Comparison of ENCODE assay signal across 13 mouse cellular contexts in genomic region chr12:111441523-111441922, GRCm38 (mm10). TPM values are rescaled to one million over a fixed set of nuclear protein-coding genes. Genes with fewer than 3 reads are reported as not detected.
DNase-seq lines count a peak whose midpoint lies in the region; ATAC-seq and TF ChIP-seq lines count a peak whose summit lies in the region.
"Had no signal": no experiment of that assay in that cellular context is flagged by ENCODE, and none has a peak within 500 bp of the region (broad histone marks: within the 10 kb centered on the region; RNA-seq: fewer than 3 reads in every experiment).

No protein-coding gene starts in this region.

- H3K4me3 ChIP-seq in kidney, embryonic 14.5 days (ENCODE audit: low read length) = no peak overlapping the region
- H3K4me3 ChIP-seq in spleen, adult 2 months (ENCODE audit: extremely low read depth, insufficient read depth, insufficient read length) = no peak overlapping the region
- no peak overlapping the region for H3K4me3 ChIP-seq in midbrain, embryonic 15.5 days

- H3K4me2 ChIP-seq in kidney, embryonic 14.5 days (replicated peaks; ENCODE audit: low read depth, low read length) = peak overlapping the region; percentile 88; the same call in 1 of the 2 replicates
- H3K4me2 ChIP-seq in midbrain, embryonic 15.5 days = no peak overlapping the region

- peaks cover 22% of the 10 kb centered on the region; the same call in 1 of the 2 replicates for H3K4me1 ChIP-seq in kidney, embryonic 14.5 days (ENCODE audit: control insufficient read depth, insufficient read depth, low read length)
- no peaks in the 10 kb centered on the region for H3K4me1 ChIP-seq in spleen, adult 2 months (ENCODE audit: control insufficient read depth, insufficient read depth, insufficient read length)
- peaks cover 18% of the 10 kb centered on the region for H3K4me1 ChIP-seq in midbrain, embryonic 15.5 days

- peaks cover 56% of the 10 kb centered on the region for H3K27me3 ChIP-seq in kidney, embryonic 14.5 days (ENCODE audit: control insufficient read depth, insufficient read depth, low read length)
- peaks cover 1% of the 10 kb centered on the region; the same call in 1 of the 2 replicates for H3K27me3 ChIP-seq in spleen, adult 2 months (ENCODE audit: control insufficient read depth, insufficient read depth, low read length)
- H3K27me3 ChIP-seq in midbrain, embryonic 15.5 days (replicated peaks) = peaks cover 52% of the 10 kb centered on the region

- no peak for DNase-seq in kidney, postnatal 14 days
- DNase-seq in spleen, adult 2 months (ENCODE audit: low read depth in 1 of 2, low spot score in 2 of 2) = no peak
- DNase-seq in spleen, postnatal 4 days (ENCODE audit: low spot score in 2 of 2) = no peak
- no peak for DNase-seq in adipocyte (ENCODE audit: low spot score)

- TF ChIP-seq POLR2A in spleen, adult 2 months (IDR thresholded peaks at IDR 0.05; ENCODE audit: low read depth, low read length) = no peak

- ATAC-seq in kidney, embryonic 14.5 days (ENCODE audit: low FRiP score, low TSS enrichment) = no peak
- ATAC-seq in granulocyte monocyte progenitor cell, adult 5-6 weeks (replicated peaks; ENCODE audit: poor library complexity, severe bottlenecking) = 0 out of 2 replicates have a peak, but pooled peaks have one; percentile 4
- ATAC-seq in midbrain, embryonic 15.5 days (replicated peaks) = no peak
- ATAC-seq: activated CD4-positive, CD25-positive, alpha-beta regulatory T cell, adult 4 months had no signal

- H3K9ac ChIP-seq in kidney, embryonic 14.5 days (ENCODE audit: low read depth, low read length) = no peak overlapping the region
- no peak overlapping the region for H3K9ac ChIP-seq in midbrain, embryonic 15.5 days
- H3K9ac ChIP-seq: hindbrain, embryonic 15.5 days; stomach, embryonic 15.5 days had no signal

- no peaks in the 10 kb centered on the region for H3K9me3 ChIP-seq in kidney, embryonic 14.5 days (ENCODE audit: control insufficient read depth, low read length)
- H3K9me3 ChIP-seq in midbrain, embryonic 15.5 days = no peaks in the 10 kb centered on the region
- H3K9me3 ChIP-seq: hindbrain, embryonic 15.5 days; stomach, embryonic 15.5 days had no signal

- TF ChIP-seq CTCF in spleen, adult 2 months (IDR thresholded peaks at IDR 0.05; ENCODE audit: extremely low read depth, insufficient read depth, insufficient read length, insufficient replicate concordance) = no peak

- H3K36me3 ChIP-seq in kidney, embryonic 14.5 days (ENCODE audit: control insufficient read depth, insufficient read depth, low read length) = no peaks in the 10 kb centered on the region
- H3K36me3 ChIP-seq in spleen, adult 2 months (ENCODE audit: control insufficient read depth, insufficient read depth, low read length) = no peaks in the 10 kb centered on the region
- no peaks in the 10 kb centered on the region for H3K36me3 ChIP-seq in midbrain, embryonic 15.5 days (replicated peaks)
- H3K36me3 ChIP-seq: hindbrain, embryonic 15.5 days; stomach, embryonic 15.5 days had no signal

- WGBS in kidney, embryonic 14.5 days = 66% methylated on average over 3 of the region's 3 CpGs
- WGBS in spleen, adult 2 months = 71% methylated on average over 3 of the region's 3 CpGs
- WGBS in midbrain, embryonic 15.5 days = 64% methylated on average over 3 of the region's 3 CpGs

- H3K27ac ChIP-seq in kidney, embryonic 14.5 days (ENCODE audit: low read depth, low read length) = no peak overlapping the region
- peak overlapping the region; percentile 6; the same call in 1 of the 2 replicates for H3K27ac ChIP-seq in spleen, adult 2 months (ENCODE audit: insufficient read depth, low read length)
- H3K27ac ChIP-seq in midbrain, embryonic 15.5 days = no peak overlapping the region
- H3K27ac ChIP-seq: hindbrain, embryonic 15.5 days; stomach, embryonic 15.5 days had no signal

RNA-seq across cellular contexts. Expression of gene Tnfaip2, which starts 0.7 kb away (rescaled TPM):
- 16.5 and 18.8 TPM in 2 replicates for polyA plus RNA-seq in kidney, embryonic 14.5 days (2014; fragmentation: Nextera tagmentation; extraction: Ambion mirVana)
- 46.4 and 51.9 TPM in 2 replicates for polyA plus RNA-seq in spleen, adult 2 months (2012; rRNA removed)
- 28.6 and 30.4 TPM in 2 replicates for total RNA-seq in granulocyte monocyte progenitor cell, adult 5-6 weeks (2014; fragmentation: Nextera tagmentation)
- total RNA-seq in granulocyte monocyte progenitor cell, adult 5-6 weeks (2017) = 27.4 and 56.1 TPM in 2 replicates
- polyA plus RNA-seq in midbrain, embryonic 15.5 days (2015; fragmentation: Nextera tagmentation; extraction: Ambion mirVana) = 0.38 and 1.3 TPM in 2 replicates
- polyA plus RNA-seq: activated CD4-positive, CD25-positive, alpha-beta regulatory T cell, adult 4 months had no signal

RNA-seq across cellular contexts. Expression of gene Exoc3l4, which starts 24.7 kb away (rescaled TPM):
- polyA plus RNA-seq in kidney, embryonic 14.5 days (2014; fragmentation: Nextera tagmentation; extraction: Ambion mirVana) = 10.8 and 10.9 TPM in 2 replicates
- polyA plus RNA-seq in spleen, adult 2 months (2012; rRNA removed) = 36.2 and 50.4 TPM in 2 replicates
- total RNA-seq in granulocyte monocyte progenitor cell, adult 5-6 weeks (2014; fragmentation: Nextera tagmentation) = not detected in 2 replicates
- total RNA-seq in granulocyte monocyte progenitor cell, adult 5-6 weeks (2017) = 0.26 TPM in 1 of 2 replicates, not detected in the other
- 1.9 and 2.8 TPM in 2 replicates for polyA plus RNA-seq in midbrain, embryonic 15.5 days (2015; fragmentation: Nextera tagmentation; extraction: Ambion mirVana)
- polyA plus RNA-seq: activated CD4-positive, CD25-positive, alpha-beta regulatory T cell, adult 4 months had no signal

RNA-seq across cellular contexts. Expression of gene Lbhd2, which starts 34.9 kb away (rescaled TPM):
- 5.8 and 9.9 TPM in 2 replicates for polyA plus RNA-seq in kidney, embryonic 14.5 days (2014; fragmentation: Nextera tagmentation; extraction: Ambion mirVana)
- polyA plus RNA-seq in spleen, adult 2 months (2012; rRNA removed) = 2.0 and 3.5 TPM in 2 replicates
- not detected in 2 replicates for total RNA-seq in granulocyte monocyte progenitor cell, adult 5-6 weeks (2014; fragmentation: Nextera tagmentation)
- total RNA-seq in granulocyte monocyte progenitor cell, adult 5-6 weeks (2017) = not detected in 2 replicates
- 3.2 and 3.5 TPM in 2 replicates for polyA plus RNA-seq in midbrain, embryonic 15.5 days (2015; fragmentation: Nextera tagmentation; extraction: Ambion mirVana)
- total RNA-seq: common myeloid progenitor, adult 5-6 weeks; gastrocnemius, postnatal 36 days had no signal
- polyA plus RNA-seq: activated CD4-positive, CD25-positive, alpha-beta regulatory T cell, adult 4 months; forebrain, embryonic 11.5 days had no signal

RNA-seq across cellular contexts. Expression of gene Gm266, which starts 44.1 kb away (rescaled TPM):
- polyA plus RNA-seq in kidney, embryonic 14.5 days (2014; fragmentation: Nextera tagmentation; extraction: Ambion mirVana) = 123 and 137 TPM in 2 replicates
- 0.64 and 2.2 TPM in 2 replicates for polyA plus RNA-seq in spleen, adult 2 months (2012; rRNA removed)
- not detected in 2 replicates for total RNA-seq in granulocyte monocyte progenitor cell, adult 5-6 weeks (2014; fragmentation: Nextera tagmentation)
- total RNA-seq in granulocyte monocyte progenitor cell, adult 5-6 weeks (2017) = not detected in 2 replicates
- polyA plus RNA-seq in midbrain, embryonic 15.5 days (2015; fragmentation: Nextera tagmentation; extraction: Ambion mirVana) = 1.6 and 1.8 TPM in 2 replicates
- total RNA-seq: common myeloid progenitor, adult 5-6 weeks had no signal
- polyA plus RNA-seq: activated CD4-positive, CD25-positive, alpha-beta regulatory T cell, adult 4 months had no signal
